Mouse (Mus musculus): ENCODE data around the gene Odam.

The Odam gene

GRCm38 (mm10) chr5:87884729-87885128 is at the start of gene Odam:
Gene Odam (plus strand): TSS chr5:87885029.
- DNase-seq (ENCODE audit: low spot score), result no peak

GRCm38 (mm10) chr5:87855136-87855716 is 29.6 kb upstream of the Odam start:
- peak; percentile 2 for DNase-seq (ENCODE audit: low spot score)

GRCm38 (mm10) chr5:87870084-87870483 is 14.7 kb upstream of the Odam start:
- no peak for DNase-seq (ENCODE audit: low spot score)

- DNase-seq (ENCODE audit: low spot score), result peak; percentile 4
These were observed 13.4 kb upstream of the Odam start for GRCm38 (mm10) chr5:87871423-87871822.

GRCm38 (mm10) chr5:87925372-87925771 is 40.5 kb downstream of the Odam start, which contains the start of gene Csn3:
Gene Csn3 (plus strand): TSS chr5:87925579.
- DNase-seq (ENCODE audit: low spot score), result peak; percentile 65

GRCm38 (mm10) chr5:87931603-87932002 is 46.8 kb downstream of the Odam start:
- DNase-seq (ENCODE audit: low spot score), result no peak

- peak; percentile 30 for DNase-seq (ENCODE audit: low spot score)
These were observed 55.9 kb downstream of the Odam start for GRCm38 (mm10) chr5:87940752-87941151.

- DNase-seq (ENCODE audit: low spot score), result no peak
These were observed 57.7 kb downstream of the Odam start for GRCm38 (mm10) chr5:87942515-87942914.
